Mouse (Mus musculus): ENCODE measurements around the gene Traf3ip3. TPM values are rescaled to one million over a fixed set of nuclear protein-coding genes. Genes with fewer than 3 reads are reported as not detected.

The Traf3ip3 gene
- total RNA-seq, 4 experiments from 2014 or later, result 1.4 to 6.0 (median 2.1) TPM

- DNase-seq (ENCODE audit: low spot score in 2 of 2), result no peak
Measured at GRCm38 (mm10) chr1:193129321-193129720, 72.2 kb downstream of the Traf3ip3 start.

- DNase-seq (ENCODE audit: low spot score in 2 of 2), result no peak
Measured at GRCm38 (mm10) chr1:193128055-193128454, 73.4 kb downstream of the Traf3ip3 start.

- DNase-seq (ENCODE audit: low spot score in 2 of 2), result no peak
Measured at GRCm38 (mm10) chr1:193125835-193126234, 75.7 kb downstream of the Traf3ip3 start.

Other genes with a start within 250 kb of the Traf3ip3 start
- 10 to 100 TPM; 23.4 to 27.9 (median 25.8) TPM for gene Syt14, start 165.9 kb downstream of the Traf3ip3 start, total RNA-seq (2022)
- gene Diexf, start 71.4 kb downstream of the Traf3ip3 start, total RNA-seq (2022), result 10 to 100 TPM; 17.0 to 21.9 (median 19.7) TPM
- 1 to 10 TPM; 1.2 to 2.7 (median 1.5) TPM for gene Irf6, start 48.6 kb downstream of the Traf3ip3 start, total RNA-seq (2022)
- gene A130010J15Rik, start 33.7 kb downstream of the Traf3ip3 start, total RNA-seq (2022), result 1 to 10 TPM; 3.7 to 4.9 (median 4.2) TPM
- gene Lamb3, start 6.0 kb upstream of the Traf3ip3 start, total RNA-seq (2022), result 1 to 10 TPM; 1.6 to 4.7 (median 2.1) TPM
- gene Hsd11b1, start 62.4 kb upstream of the Traf3ip3 start, total RNA-seq (2022), result 10 to 100 TPM; 15.8 to 18.7 (median 17.4) TPM
- gene G0s2, start 71.5 kb upstream of the Traf3ip3 start, total RNA-seq (2022), result 1 to 10 TPM; 4.9 to 9.1 (median 6.8) TPM
- 10 to 100 TPM; 28.7 to 33.3 (median 30.1) TPM for gene Camk1g, start 168.6 kb upstream of the Traf3ip3 start, total RNA-seq (2022)